Mouse (Mus musculus) myocyte (in vitro differentiated cells): ENCODE results near the gene Gm10135.

Experiments used
- CEBPB ChIP-seq: IDR thresholded peaks from 2 replicates; pipeline ENCODE4 v1.6.1; 2011; ENCODE audit warnings: mild to moderate bottlenecking, moderate library complexity; ENCODE audit not compliant: poor library complexity, insufficient read depth, severe bottlenecking
- MYOG ChIP-seq, 3 experiments: IDR thresholded peaks; one replicate each; pipeline ENCODE4 v1.6.1; 2011; ENCODE audit warnings: control low read depth in 2 of 3, low read depth in 2 of 3, mild to moderate bottlenecking in 2 of 3; ENCODE audit not compliant: insufficient read length in 2 of 3, control insufficient read depth in 1 of 3, insufficient read depth in 1 of 3
- POLR2A ChIP-seq: IDR thresholded peaks from one replicate; pipeline ENCODE4 v1.6.1; 2011; ENCODE audit warnings: low read depth, mild to moderate bottlenecking, control low read depth, moderate library complexity; ENCODE audit not compliant: insufficient read length
- USF1 ChIP-seq: IDR thresholded peaks from one replicate; pipeline ENCODE4 v1.6.1; 2011; ENCODE audit warnings: low read depth, mild to moderate bottlenecking, control low read depth, moderate library complexity

- TF ChIP-seq MYOG (IDR thresholded peaks at IDR 0.05; ENCODE audit: control insufficient read depth in 1 of 3, insufficient read depth in 1 of 3, insufficient read length in 2 of 3, low read depth in 2 of 3) = no peak
- no peak for TF ChIP-seq CEBPB
- no peak for TF ChIP-seq USF1
- no peak for TF ChIP-seq POLR2A
Observed at GRCm38 (mm10) chr5:72975996-72976395, 1.5 kb upstream of the Gm10135 start.
